Mouse (Mus musculus): ENCODE data around the gene Dram1.
A peak's percentile ranks its signal among the peaks of the same experiment; 100 is the strongest.

Dram1 gene

DNA sequence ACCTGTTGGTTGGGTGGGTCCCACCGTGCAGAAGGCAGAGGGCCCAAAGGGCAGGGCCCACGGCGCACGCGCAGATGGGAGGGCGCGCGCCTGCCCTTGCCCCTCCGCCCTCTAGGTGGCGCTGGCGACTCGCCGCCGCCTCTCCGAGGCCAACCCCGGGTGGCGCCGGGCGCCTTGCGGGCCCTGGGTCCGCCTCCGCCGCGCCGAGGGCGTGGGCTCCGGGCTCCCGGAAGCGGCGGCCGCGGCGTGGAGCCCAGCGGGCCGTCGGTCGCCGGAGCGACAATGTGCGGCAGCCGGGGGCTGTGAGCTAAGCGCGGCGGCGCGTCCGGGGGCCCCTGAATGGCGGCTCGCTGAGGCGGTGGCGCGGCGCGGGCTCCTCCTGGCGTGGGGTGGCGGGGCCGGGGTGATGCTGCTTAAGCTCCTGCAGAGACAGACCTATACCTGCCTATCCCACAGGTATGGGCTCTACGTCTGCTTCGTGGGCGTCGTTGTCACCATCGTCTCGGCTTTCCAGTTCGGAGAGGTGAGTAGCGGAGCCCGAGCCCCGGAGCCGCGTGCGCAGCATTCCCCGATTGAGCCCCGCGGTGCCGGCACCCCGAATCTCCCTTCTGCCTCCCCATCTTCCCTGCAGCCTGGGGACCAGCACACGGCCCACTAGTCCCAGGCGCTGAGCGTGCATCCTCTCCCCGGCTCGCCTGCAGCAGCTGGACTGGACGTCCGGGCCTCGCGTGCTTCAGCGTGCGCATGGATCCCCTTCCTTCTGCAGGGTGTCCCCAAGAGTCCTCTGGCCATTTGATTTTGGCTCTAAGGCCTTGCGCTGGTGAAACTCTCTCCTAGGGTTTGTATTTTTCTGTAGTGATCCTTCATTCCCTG, at the start of gene Dram1, which contains the start of gene Gnptab:
TSS of gene Dram1 (minus strand) at position 68 of the 873 bp plus-strand sequence.
TSS of gene Gnptab (plus strand) at position 120 of the 873 bp plus-strand sequence.
- peak; percentile 74 for DNase-seq (ENCODE audit: low spot score)

DNA sequence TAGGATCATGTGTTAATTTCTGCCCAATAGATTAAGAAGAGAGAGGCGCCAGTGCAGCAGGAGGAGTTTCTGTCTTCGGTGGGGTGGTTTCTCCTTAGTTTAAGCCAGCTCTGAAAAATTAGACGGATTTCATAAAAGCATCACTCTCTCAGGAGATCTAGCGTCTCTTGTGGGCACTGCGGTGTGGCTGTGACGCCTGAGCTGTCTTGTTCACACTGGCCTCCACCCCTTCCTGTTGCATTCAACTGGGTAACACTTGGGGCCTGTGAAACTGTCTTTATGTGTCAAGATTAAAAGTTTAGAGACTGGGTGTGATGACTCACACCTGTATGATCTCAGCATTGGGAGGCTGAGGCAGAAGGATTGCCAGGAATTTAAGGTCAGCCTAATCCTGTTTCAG, 49.1 kb upstream of the Dram1 start:
- DNase-seq (ENCODE audit: low spot score), result no peak

DNA sequence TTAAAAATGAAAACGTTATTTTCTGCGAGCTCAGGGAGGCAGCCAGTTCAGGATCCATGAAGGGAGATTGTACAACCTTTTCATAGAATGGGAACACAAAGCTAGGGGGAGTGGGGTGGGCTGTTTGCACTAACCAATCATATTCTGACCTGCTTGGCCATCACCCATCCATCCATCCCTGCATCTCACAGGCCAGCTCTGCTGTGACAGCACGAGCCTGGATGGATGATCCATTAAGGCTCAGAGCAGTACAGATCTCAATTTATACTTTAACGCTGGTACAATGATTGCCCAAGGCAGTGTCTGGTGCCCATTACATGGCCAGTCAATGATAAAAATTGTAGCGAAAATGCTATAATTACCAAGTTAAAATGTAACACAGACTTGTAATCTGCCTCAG, 48.0 kb upstream of the Dram1 start:
- no peak for DNase-seq (ENCODE audit: low spot score)

DNA sequence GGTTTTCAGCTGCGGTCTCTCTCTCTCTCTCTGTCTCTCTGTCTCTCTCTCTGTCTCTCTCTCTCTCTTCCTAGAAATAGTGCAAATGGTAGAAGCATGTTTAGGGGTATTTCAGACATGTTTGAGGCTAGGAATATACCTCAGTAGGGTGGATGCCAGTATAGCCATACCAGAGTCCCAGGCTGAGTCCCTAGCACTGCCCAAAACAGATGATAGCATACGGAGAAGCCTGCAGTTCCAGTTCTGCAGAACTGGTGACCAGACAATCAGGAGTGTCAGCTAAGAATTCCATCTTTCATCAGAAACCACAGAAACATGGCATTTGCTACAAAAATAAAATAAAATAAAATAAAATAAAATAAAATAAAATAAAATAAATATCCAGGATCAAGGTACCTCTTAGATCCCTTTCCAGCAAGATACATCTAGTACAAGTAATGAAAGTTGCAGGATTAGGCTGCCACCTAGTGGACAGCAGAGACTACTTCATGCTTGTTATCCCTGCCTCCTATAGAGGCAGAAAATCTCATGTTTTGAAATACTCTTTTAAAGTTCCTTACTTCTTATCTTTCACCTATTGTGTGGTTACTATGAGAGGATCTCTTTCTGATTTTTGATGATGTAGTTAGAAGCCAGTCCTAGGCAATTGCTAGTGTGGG, 47.4 kb upstream of the Dram1 start:
- peak; percentile 65 for DNase-seq (ENCODE audit: low spot score)

DNA sequence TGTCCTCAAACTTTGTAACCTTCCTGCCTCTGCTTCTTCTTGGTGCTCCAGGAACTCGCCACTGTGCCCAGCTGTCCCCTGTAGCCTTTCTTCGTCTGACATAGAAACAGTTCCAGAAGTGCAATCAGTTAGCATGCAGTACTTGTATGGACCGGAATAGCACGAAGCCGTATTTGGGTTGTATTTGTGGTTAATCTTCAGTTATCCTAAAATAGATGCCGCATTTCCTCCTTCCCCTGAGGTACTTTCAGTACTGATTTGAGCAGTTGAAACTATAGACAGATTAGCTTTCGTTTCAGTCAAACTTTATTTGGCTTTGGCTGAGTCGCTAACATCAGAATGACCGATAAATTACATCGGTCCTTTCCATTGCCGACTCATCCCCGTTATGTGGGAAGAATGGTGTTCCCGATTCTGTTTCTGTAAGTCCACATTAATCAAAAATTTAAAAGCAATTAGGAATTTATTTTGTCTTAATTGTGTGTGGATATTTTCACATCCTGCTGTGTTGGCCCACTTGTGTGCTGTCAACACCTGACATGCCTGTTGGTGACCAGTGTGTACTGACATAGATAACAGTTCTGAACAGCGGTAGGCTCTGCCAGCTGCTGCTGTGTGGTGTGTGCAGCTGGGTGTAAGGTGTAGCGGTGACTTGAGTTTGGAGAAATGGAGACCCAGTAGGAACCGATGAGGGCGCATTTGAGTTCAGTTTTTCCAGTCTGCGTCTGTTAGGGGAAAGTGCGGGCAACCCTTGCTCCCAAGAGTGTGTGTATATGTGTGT, 42.0 kb upstream of the Dram1 start:
- no peak for DNase-seq (ENCODE audit: low spot score)

DNA sequence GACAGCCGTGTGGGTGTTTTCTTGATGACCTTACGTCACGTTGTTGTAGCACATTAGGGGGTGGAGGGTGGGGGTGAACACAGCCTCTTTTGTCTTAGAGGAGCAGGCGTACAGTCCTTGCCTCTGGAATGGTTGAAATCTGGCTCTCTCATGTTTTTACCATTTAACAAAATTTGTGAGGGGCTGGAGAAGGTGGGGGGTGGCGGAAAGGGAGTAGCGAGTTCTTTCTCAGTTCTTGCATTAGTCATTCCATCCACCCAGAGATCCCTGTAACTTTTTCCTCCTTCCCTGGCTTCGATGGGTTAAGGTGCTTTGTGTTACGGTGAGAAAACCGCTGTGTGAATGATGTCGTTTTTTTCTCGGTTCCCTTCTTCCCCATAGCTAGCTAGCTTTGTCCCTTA, 41.3 kb upstream of the Dram1 start:
- no peak for DNase-seq (ENCODE audit: low spot score)

DNA sequence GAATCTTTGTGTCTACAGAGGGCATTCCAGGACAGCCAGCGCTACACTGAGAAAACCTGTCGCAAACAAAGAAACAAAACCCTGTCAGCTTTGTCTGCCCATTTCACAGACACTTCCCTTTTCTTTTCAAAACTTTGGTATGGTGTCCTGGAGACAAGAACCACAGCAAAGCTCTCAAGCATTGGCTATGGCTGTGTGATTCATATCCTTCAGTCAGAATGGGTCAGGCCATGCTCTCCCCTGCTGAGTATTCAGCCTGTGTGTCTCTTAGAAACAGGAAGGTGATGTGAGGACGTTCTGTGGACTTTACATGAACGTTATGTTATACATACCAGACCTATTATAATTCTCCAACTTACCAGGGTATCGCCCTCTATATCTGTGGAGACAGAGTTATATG, 38.8 kb upstream of the Dram1 start:
- DNase-seq (ENCODE audit: low spot score), result no peak

DNA sequence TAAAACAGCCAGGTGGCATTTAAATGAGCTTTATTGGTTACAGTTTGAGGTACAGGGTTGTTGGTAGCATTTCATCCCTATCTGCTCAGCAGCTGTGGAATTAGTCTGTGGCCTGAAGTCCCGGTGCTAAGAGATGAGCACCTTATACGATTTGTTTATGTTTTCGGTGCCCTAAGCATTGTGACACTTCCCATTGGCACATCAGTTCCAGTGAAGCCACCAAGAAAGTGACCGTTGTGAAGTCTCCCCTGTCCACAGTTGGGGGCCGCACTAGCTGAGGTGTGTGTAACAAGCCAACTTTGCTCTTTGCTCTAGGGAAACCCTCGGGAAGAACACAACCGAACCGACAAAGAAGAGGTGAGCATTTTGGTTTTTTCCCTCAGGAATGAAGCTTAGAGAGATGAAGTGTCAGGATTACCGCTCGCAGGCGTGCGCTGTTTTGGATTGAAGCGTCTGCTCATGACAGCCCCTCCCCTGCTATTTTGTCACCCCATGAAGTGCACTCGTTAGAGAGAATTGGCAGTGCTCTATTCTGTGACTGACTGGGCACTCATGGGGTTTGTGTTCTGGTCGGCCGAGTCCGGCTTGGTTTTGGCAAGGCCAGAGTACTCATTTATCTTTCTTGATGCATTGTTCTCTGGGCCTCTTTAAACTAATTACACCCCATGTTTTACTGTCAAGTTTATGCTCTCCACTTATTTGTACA, 33.6 kb upstream of the Dram1 start:
- no peak for DNase-seq (ENCODE audit: low spot score)

DNA sequence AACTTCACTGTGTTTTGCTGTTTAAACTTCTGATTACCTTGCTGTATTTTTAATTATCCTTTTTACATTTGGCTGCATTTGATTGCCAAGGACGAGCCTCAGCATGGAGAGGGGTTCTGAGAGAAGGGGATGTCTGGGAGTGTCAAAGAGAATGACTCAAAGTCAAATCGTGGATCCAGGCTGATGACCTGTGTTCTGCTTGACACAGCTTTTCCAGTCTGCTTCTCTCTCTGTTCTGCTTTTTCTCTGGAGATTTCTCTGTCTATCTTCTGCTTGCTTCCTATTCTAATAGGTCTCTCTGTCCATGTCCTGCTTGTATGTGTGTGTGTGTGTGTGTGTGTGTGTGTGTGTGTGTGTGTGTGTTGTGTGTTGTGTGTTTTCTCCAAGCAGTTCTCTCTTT, 30.9 kb upstream of the Dram1 start:
- DNase-seq (ENCODE audit: low spot score), result no peak

DNA sequence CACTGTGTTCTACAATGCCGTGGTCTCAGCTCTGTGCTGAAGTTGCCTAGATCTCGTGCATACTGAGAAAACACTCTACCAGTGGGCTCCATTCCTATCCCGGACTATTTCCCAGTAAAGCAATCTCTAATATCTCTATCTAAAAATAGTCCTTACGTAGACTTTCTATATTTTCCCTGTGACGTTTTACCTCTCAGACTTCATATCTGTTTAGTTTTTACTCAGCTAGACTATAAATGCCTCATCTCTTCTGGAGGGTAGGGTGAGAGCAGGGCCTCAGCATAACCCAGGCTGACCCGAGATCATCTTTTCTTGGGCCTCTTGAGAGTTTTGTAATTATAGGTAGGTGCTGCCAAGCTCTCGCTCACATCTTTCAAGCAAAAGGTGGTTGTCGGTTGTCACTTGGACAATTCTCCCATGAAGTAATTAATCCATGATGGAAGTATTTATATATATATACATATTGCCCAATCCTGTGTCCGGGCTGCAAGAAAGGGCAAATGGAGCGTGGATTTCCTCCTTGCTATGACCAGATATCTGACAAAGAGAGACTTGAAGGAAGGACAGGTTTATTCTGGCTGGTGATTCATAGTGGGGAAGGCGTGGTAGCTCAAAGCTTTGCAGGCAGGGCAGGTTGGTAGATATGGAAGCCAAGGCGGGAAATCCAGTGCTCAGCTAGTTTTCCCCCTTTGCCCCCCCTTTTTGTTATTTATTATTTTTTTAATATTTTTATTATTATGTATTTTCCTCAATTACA, 29.2 kb upstream of the Dram1 start:
- no peak for DNase-seq (ENCODE audit: low spot score)

DNA sequence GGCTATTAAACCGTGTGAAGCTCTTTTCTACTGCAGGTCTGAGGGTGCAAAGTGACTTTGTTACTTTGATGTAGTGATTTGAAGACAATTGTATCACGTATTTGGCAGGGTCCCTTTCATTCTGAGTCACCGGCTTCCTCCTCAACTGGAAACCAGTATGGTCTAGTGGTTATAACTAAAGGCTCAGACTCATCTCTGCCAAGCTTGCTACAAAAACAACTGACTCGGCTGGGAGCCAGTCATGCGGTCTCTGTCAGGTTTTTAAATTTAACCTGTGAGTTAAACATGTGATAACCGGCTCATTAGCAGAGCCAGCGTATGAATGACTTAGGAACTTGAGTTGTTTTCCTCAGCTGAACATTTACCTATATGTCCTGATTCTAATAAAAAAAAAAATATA, 26.9 kb upstream of the Dram1 start:
- no peak for DNase-seq (ENCODE audit: low spot score)

DNA sequence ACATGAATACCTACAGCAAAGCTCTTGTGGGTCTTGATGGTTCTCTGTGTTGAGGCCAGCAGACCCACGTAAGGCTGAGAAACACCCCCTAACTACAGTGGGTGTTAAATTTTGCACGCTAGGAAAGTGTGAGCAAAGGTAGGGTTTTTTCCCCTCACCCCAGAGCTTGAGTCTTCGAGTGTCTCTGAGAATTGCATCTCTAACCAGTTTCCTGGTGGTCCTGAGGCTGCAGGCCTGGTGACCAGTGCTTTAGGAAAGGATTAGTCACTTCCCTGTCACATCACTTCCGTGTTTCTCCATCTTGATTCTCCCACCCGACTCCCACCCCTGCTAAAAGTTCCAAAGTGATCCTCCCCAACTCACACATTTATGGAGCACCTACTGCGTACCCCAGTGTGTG, 25.3 kb upstream of the Dram1 start:
- no peak for DNase-seq (ENCODE audit: low spot score)

DNA sequence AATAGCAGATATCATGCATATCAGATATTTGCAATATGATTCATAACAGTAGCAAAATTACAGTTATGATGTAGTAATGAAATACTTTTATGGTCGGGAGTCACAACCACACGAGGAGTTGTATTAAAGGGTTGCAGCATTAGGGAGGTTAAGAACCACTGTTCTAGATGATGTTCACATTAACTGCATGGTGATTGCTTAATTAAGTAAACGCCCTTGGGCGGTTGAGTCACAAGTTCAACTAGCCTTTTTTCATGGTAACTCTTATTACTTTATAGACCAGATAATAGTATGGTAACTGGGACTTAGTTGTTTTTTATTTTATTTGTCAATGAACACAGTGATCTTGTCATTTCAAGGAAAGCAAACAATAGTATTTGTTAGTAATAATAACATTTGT, 24.1 kb upstream of the Dram1 start:
- no peak for DNase-seq (ENCODE audit: low spot score)

DNA sequence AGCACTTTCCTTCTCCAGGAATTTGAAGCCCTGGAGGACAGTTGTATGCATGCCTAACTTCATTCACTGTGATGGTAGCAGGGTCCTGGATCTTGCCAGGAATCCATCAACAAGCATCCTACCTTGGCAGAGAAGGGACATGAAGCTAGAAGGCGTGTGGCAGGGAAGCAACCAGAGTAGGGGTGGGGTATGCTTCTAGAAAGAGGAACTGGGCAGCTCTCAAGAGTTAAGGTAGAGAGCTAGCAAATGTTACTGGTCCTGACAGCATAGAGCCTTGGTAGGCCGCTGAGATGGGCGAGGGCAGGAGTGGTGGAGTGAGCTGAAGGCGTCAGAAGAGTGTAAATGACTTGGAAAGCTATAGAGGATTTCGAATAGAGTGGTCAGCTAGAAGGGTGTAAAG, 20.4 kb upstream of the Dram1 start:
- no peak for DNase-seq (ENCODE audit: low spot score)

DNA sequence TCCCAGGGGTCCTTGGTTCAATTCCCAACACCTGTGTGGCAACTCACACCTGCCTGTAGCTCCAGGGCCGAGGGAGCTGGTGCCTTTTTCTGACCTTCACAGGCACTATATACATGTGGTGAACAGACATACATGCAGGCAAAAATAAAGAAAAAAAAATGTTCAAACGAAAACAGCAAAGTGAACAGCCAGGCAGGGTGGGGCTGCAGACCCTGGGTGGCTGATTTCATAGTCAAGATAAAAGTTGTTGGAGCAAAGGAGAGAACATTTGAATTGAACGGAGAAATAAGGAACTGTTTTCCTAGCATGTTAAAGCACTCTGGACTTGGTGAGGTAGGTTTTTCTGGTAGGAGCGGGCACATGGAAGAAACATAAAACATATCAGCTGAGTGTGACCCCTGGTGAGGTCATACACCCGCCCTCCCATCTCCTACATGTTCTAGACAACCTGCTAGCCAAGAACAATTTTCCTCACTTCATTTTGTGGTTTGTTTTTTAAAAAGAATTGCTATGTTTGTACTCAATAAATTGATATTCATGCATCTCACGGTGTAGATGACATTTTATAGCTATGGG, 19.9 kb upstream of the Dram1 start:
- DNase-seq (ENCODE audit: low spot score), result no peak

DNA sequence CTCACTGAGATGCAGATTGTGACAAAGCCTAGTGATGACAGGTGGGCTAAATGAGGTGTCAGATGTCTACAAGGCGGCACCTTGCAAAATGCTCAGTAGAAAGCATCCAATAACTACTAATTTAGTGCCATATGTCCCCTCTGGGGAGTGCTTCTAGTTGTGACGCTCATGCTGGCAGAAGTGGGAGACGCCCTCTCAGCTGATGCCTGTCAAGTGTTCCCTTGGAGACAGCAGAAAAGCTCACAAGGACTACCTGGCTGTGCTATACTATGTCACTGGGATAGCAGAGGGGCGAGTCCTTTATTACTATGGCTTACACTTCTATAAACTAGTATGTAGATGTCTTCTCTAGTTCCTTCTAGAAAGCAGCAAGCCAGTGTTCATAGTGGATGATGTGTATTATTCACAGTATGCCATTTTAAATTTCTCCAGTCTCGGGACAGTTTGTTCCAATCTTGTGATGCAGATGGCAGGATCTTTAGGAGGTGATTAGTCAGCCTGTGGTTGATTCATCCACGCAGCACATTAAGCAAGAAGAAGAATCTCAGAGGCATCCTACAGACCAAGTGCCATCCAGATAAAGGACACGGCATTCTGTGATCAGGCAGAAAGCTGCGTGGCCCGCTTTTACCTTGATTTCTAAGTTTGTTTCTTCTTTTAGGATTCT, 13.4 kb upstream of the Dram1 start:
- no peak for DNase-seq (ENCODE audit: low spot score)

DNA sequence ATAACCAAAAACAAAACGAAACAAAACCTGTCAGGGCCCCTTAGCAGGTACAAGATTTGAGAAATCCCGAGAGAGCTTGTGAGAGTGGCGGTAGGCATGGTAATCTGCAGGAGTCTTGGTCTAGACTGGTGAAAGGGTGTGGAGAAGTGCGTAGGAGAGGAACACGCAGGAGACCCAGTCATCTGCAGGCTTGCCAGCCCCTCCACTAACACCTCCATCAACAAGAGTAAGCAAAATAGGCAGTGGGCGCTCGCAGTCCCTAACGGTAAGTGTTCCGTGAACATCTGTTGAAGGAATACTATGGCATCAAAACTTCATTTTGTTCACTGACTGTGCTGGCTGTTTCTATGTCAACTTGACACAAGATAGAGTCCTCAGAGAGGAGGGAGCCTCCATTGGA, 12.6 kb upstream of the Dram1 start:
- DNase-seq (ENCODE audit: low spot score), result no peak

DNA sequence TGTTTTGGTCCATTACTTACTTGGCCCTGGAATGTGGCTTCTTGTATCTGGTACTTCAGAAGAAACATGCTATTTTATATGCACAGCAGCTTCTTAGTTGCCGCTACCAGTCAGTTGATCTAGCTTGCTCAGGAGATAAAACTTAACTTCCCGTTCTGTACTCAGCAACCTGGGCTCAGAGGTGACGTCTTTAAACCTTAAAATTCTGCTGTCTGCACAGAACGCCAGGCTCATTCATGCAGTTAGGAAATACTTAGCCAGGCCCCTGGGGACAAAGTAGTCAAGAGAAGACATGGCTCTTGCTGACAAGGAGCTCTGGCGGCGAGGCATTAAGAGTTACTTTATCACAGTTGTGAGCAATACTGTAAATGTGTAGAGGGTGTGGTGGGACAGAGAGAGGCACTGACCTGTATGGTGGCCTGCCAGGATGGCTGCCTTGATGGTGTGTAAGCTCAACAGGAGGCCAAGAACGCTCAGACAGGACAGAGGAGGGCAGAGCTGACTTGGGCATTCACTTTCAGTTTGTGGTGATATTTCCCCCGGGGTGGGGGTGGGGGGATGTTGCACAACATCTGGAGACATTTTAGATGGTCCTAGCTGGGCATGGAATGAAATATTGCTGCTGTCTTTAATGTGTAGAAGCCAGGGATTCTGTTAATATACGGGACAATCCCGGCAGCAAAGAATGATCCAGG, 11.4 kb upstream of the Dram1 start:
- DNase-seq (ENCODE audit: low spot score), result no peak

DNA sequence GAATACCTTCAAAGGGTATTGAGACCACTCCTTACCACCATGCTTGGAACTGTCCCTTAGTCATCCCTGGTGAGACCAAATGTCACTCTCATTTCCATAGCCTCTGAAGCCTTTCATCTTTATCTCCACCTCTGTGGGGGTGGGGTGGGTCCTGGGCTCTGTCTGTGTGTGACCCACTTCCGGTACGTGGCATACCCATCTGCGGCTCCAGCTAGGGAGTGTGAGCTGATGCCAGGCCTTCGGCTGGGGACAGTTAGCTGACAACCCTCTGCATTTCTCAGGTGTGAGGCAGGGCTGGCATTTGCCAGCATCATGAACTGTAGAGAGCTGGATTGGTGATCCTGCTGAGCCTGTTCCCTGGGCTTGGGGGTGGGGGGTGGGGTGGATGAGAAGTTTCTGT, 10.7 kb upstream of the Dram1 start:
- no peak for DNase-seq (ENCODE audit: low spot score)

DNA sequence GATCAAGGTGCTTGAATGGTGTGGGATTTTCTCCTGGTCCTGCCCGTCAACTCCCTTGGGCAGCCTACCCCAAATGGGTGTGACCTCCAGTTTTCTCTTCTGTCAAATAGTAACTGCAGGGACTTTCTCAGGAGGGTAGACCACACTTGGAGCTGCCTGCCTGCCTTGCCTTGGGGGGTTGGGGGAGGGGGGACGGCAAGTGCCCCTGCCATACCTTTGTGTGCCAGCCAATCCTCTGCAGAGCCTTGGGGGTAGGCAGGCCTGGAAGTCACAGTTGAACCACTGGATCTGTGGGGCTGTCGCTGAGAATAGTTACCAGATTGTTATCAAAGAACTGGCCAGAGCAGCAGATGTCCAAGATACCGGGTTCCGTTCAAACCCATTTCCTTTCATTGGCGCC, 7.4 kb upstream of the Dram1 start:
- no peak for DNase-seq (ENCODE audit: low spot score)
